Mouse (Mus musculus) thymus, adult 2 months (tissue): ENCODE results near the gene Ufm1. TPM values are rescaled to one million over a fixed set of nuclear protein-coding genes. Genes with fewer than 3 reads are reported as not detected.
A peak's percentile ranks its signal among the peaks of the same experiment; 100 is the strongest.

Experiments
- DNase-seq: peaks from one replicate; pipeline ENCODE4 v3.0.0; 2021
- H3K27ac ChIP-seq: fragments of 200-500 bp; 2 replicates; pipeline ENCODE4 v1.5.1; 2012; ENCODE audit warnings: low read length, control low read depth; ENCODE audit not compliant: control insufficient read depth, insufficient read depth
- H3K27me3 ChIP-seq: fragments of 200-500 bp; 2 replicates; pipeline ENCODE4 v1.6.1; 2012; ENCODE audit warnings: mild to moderate bottlenecking, low read length, moderate library complexity, mixed read lengths; ENCODE audit not compliant: control insufficient read depth, insufficient read depth
- H3K36me3 ChIP-seq: fragments of 200-500 bp; 2 replicates; pipeline ENCODE4 v1.6.1; 2012; ENCODE audit warnings: mild to moderate bottlenecking, low read length, moderate library complexity; ENCODE audit not compliant: control insufficient read depth, insufficient read depth
- H3K4me1 ChIP-seq: fragments of 200-500 bp; replicated peaks from 2 replicates; pipeline ENCODE4 v1.6.1; 2012; ENCODE audit warnings: low read length; ENCODE audit not compliant: control insufficient read depth, insufficient read depth
- H3K4me3 ChIP-seq: fragments of 200-500 bp; 2 replicates; pipeline ENCODE4 v1.5.1; 2012; ENCODE audit warnings: mild to moderate bottlenecking, low read length, control low read depth, moderate library complexity; ENCODE audit not compliant: control insufficient read depth, insufficient read depth
- CTCF ChIP-seq: fragments of 200-500 bp; IDR thresholded peaks from 2 replicates; pipeline ENCODE4 v1.5.1; 2012; ENCODE audit warnings: mild to moderate bottlenecking, control low read depth, low read length, moderate library complexity, borderline replicate concordance; ENCODE audit not compliant: control insufficient read depth, poor library complexity, insufficient read depth; ENCODE audit errors: extremely low read depth
- POLR2A ChIP-seq: fragments of 200-500 bp; IDR thresholded peaks from 2 replicates; pipeline ENCODE4 v1.6.1; 2012; ENCODE audit warnings: mild to moderate bottlenecking, low read length, control low read depth, moderate library complexity; ENCODE audit not compliant: control insufficient read depth, poor library complexity, insufficient read depth; ENCODE audit errors: extremely low read depth
- WGBS: fragments of 180-500 bp; shearing (Covaris S2); methylation state at CpG from one replicate; pipeline ENCODE4 v1.1.7; 2018; 5-methylcytosine and 5-hydroxymethylcytosine counted together
- polyA plus RNA-seq: library from polyadenylated mRNA; depleted of rRNA; stranded (reverse); fragments of >200 nt; gene quantifications from 2 replicates; pipeline ENCODE4 v1.2.3, GENCODE M21; 2012; rRNA removed

The Ufm1 gene
- polyA plus RNA-seq: 4.4 and 4.5 TPM in 2 replicates

- TF ChIP-seq CTCF (no peak), POLR2A (0 out of 2 replicates have a peak, but pooled peaks have one; percentile 52)
- H3K4me1 ChIP-seq: peaks cover 5% of the 10 kb centered on the region
- no peaks in the 10 kb centered on the region for H3K27me3 ChIP-seq
- H3K27ac ChIP-seq: no peak within 1 kb of the TSS
- peaks cover 18% of the 10 kb centered on the region for H3K36me3 ChIP-seq
- peak; percentile 89 for DNase-seq
- under 1% methylated on average over 58 of the region's 58 CpGs for WGBS
- H3K4me3 ChIP-seq: peak within 1 kb of the TSS; percentile 98
Measured at GRCm38 (mm10) chr3:53863383-53864220, at the start of gene Ufm1. Gene Ufm1, minus strand, starts transcription at chr3:53863830.

DNA sequence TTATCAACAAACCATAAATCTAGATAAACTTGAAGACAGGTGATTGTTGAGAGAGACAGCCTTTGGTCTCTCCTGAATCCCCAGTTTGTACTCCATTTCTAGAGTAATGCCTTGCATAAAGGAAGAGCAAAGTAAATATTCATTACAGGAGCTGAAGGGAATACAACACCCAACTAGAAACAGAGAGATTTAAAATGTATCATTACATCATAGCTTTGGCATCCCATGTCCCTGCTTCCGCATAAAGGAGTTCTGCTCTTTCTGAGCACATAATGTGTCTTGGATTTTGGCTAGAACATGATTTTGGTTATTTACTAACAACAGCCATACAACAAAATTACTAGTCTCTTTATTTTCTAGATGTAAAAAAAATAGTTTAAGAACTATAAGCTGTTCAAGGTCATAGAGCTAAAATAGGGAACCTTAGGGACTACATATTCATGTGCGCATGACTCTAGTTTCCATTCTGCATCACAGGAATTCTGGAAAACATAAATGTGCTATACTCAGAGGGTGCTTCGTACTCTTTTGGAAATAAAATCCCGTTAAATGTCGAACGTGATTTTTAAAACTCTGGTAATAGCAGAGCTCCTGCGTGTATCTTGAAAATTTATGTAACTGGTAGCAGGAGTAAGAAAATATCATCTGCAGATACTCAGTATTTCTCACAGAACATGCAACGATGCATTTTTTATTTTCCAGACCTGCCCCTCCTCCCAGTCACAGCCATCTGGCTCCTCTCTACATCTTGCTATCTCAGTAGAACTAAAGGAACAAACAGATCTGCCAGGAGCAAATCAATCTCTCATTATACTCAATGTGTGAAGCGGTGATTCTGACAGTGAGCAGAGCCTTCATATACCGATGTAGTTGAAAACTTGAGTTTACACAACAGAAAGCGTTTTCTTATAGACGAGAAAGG is 27.2 kb upstream of the Ufm1 start:
- DNase-seq: no peak
- H3K4me1 ChIP-seq: no peaks in the 10 kb centered on the region
- H3K4me3 ChIP-seq: no peak overlapping the region
- no peak overlapping the region for H3K27ac ChIP-seq
- H3K36me3 ChIP-seq: no peaks in the 10 kb centered on the region
- TF ChIP-seq POLR2A (no peak), CTCF (no peak)
- no peaks in the 10 kb centered on the region for H3K27me3 ChIP-seq
- 95% methylated on average over 12 of the region's 12 CpGs for WGBS

DNA sequence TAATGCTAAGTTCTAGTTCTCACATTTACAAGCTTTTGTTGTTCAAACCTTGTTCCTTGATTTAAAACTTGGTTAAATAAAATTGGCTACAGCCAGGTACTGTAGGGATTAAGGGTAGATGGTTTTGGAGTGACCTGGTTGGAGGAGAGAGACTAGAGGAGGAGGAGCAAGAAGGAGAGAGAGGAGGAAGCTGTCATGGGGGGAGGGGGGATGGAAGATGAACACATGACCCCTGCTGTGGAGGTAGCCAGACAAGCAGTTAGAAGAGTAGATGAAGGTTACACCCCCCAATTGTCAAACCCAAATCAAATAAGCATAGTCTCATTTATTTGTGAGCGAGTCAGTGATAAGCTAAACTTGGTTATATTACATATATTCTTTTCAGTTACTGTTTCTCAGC is 8.0 kb upstream of the Ufm1 start:
- Histone ChIP-seq H3K27ac (no peak overlapping the region), H3K4me3 (no peak overlapping the region), H3K36me3 (no peaks in the 10 kb centered on the region), H3K27me3 (no peaks in the 10 kb centered on the region), H3K4me1 (no peaks in the 10 kb centered on the region)
- no peak for DNase-seq
- 91% methylated on average over 1 of the region's 1 CpGs for WGBS
- TF ChIP-seq POLR2A (no peak), CTCF (no peak)

DNA sequence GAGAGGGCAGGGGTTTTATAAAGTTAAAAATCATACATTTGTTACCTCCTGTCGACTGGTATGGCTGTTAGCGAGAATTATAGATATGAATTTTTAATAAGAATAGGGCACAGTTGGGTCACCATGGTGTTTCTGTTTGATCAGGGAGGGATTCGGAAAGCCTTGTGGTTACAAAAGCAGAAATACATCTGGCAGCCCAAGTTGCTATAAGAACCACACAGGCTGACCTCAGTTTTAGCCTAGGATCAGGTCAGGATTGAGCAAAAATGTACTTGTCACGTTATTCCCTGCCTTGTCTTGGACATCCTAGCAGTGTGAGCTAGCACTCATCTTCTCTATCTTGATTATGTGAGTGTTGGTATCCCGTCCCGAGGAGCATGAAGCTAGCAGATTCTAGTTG is 6.9 kb upstream of the Ufm1 start:
- Histone ChIP-seq H3K36me3 (no peaks in the 10 kb centered on the region), H3K4me1 (no peaks in the 10 kb centered on the region), H3K27ac (no peak overlapping the region), H3K27me3 (no peaks in the 10 kb centered on the region), H3K4me3 (no peak overlapping the region)
- TF ChIP-seq POLR2A: no peak
- TF ChIP-seq CTCF: no peak
- WGBS: 50% methylated on average over 6 of the region's 6 CpGs
- no peak for DNase-seq

- no peaks in the 10 kb centered on the region for H3K4me1 ChIP-seq
- H3K36me3 ChIP-seq: no peaks in the 10 kb centered on the region
- 73% methylated on average over 1 of the region's 1 CpGs for WGBS
- no peaks in the 10 kb centered on the region for H3K27me3 ChIP-seq
- no peak overlapping the region for H3K4me3 ChIP-seq
- no peak for DNase-seq
- H3K27ac ChIP-seq: no peak overlapping the region
- no peak for TF ChIP-seq CTCF
- TF ChIP-seq POLR2A: no peak
Measured at GRCm38 (mm10) chr3:53869263-53869662, 5.6 kb upstream of the Ufm1 start.

DNA sequence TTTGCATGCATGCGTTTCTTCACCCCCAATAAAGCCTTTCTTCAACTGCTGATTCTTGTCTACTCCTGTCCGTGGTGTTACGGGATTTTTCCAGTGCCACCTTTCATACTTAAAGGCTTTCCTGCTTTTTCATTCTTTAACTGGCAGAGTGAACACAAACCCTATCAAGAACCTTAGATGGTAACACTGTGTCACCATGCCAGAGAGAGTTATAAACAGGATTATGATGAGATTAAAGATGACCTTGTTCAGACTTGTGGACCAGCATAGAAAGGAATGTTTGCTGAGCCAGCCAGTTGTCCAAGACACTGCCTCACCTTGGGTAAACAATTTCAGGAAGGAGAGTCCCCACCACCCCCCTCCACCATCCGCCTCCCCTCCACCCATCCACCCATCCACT is 4.6 kb upstream of the Ufm1 start:
- H3K4me3 ChIP-seq: no peak overlapping the region
- TF ChIP-seq CTCF: no peak
- TF ChIP-seq POLR2A: no peak
- H3K27me3 ChIP-seq: no peaks in the 10 kb centered on the region
- no peak for DNase-seq
- no peaks in the 10 kb centered on the region for H3K36me3 ChIP-seq
- WGBS: 93% methylated on average over 4 of the region's 4 CpGs
- no peak overlapping the region for H3K27ac ChIP-seq
- H3K4me1 ChIP-seq: no peaks in the 10 kb centered on the region
